Mouse (Mus musculus): ENCODE results near the gene Qtrt1.

GRCm38 (mm10) chr9:21439456-21439855, 27.8 kb downstream of the Qtrt1 start:
- TF ChIP-seq MAX (IDR thresholded peaks at IDR 0.05; ENCODE audit: low read length) (no peak), BHLHE40 (IDR thresholded peaks at IDR 0.05; ENCODE audit: low read depth, low read length) (no peak), CTCF (conservative IDR thresholded peaks at IDR 0.05 in 1 of 2, IDR thresholded peaks at IDR 0.05 in 1 of 2; ENCODE audit: low read depth in 2 of 2, low read length in 2 of 2) (no peak), EP300 (IDR thresholded peaks at IDR 0.05; ENCODE audit: low read length) (no peak), POLR2A (IDR thresholded peaks at IDR 0.05; ENCODE audit: low read depth, low read length) (no peak), IRF4 (IDR thresholded peaks at IDR 0.05; ENCODE audit: low read depth, low read length) (no peak), MAZ (IDR thresholded peaks at IDR 0.05; ENCODE audit: low read depth, low read length) (peak; percentile 35; the same call in 1 of the 2 replicates), MAFK (IDR thresholded peaks at IDR 0.05; ENCODE audit: insufficient replicate concordance, low read length) (no peak), ETS1 (conservative IDR thresholded peaks at IDR 0.05; ENCODE audit: low read depth, low read length) (no peak), ZNF384 (IDR thresholded peaks at IDR 0.05; ENCODE audit: low read depth, low read length) (no peak), ZC3H11A (IDR thresholded peaks at IDR 0.05; ENCODE audit: low read depth, low read length) (no peak), JUND (conservative IDR thresholded peaks at IDR 0.05; ENCODE audit: low read depth, low read length) (no peak), E2F4 (IDR thresholded peaks at IDR 0.05; ENCODE audit: insufficient replicate concordance, low read depth, low read length) (no peak), KAT2A (IDR thresholded peaks at IDR 0.05; ENCODE audit: insufficient replicate concordance, low read length) (no peak)

All from CH12.LX (cell line).